Mouse (Mus musculus) E14TG2a.4 (cell line): ENCODE measurements at regions not wholly inside any gene's neighbourhood (a gene's known extent, or its start where the extent isn't known, plus 50 kb on each side); places are given as distances from the start of the nearest gene placed in this dataset.
A peak's percentile ranks its signal among the peaks of the same experiment; 100 is the strongest.

ENCODE experiments used
- H3K27me3 ChIP-seq: 2 replicates; pipeline ENCODE4 v1.6.1; 2014; ENCODE audit warnings: low read length, control low read depth; ENCODE audit not compliant: insufficient read depth
- H3K36me3 ChIP-seq: 2 replicates; pipeline ENCODE4 v1.6.1; 2014; ENCODE audit warnings: low read length, control low read depth; ENCODE audit not compliant: insufficient read depth
- H3K4me1 ChIP-seq: replicated peaks from 2 replicates; pipeline ENCODE4 v1.6.1; 2014; ENCODE audit warnings: low read depth, low read length, control low read depth
- H3K4me3 ChIP-seq: replicated peaks from 2 replicates; pipeline ENCODE4 v1.5.1; 2014; ENCODE audit warnings: mild to moderate bottlenecking, low read length
- H3K9me3 ChIP-seq: 2 replicates; pipeline ENCODE4 v1.6.1; 2014; ENCODE audit warnings: low read length, control low read depth
- CTCF ChIP-seq: conservative IDR thresholded peaks from 2 replicates; pipeline ENCODE4 v1.5.1; 2014; ENCODE audit warnings: low read length
- NANOG ChIP-seq: IDR thresholded peaks from 2 replicates; pipeline ENCODE4 v1.6.1; 2014; ENCODE audit warnings: borderline replicate concordance, low read length, mixed read lengths
- POU5F1 ChIP-seq: IDR thresholded peaks from 2 replicates; pipeline ENCODE4 v1.6.1; 2014; ENCODE audit warnings: low read length, borderline replicate concordance

DNA sequence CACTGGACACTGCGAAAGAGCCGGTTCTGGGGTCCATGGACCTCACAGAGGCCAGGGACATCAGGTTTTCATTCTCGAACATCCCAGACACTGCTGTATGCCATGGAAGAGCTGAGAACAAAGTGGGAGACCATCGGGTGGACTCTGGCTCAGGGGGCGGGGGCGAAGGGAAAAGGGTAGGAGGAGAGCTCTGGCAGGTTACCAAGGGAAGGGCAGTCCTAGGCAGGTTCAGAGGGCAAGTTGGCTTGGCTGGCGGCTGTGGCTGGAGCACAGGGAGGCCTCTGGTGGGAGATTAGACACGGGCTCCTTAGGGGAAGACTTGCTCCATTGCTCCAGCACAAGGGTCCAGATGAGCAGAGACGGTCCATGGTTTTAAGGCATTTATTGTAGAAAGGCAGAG, 164.3 kb upstream of the Mki67 start:
- Histone ChIP-seq H3K36me3 (no peaks in the 10 kb centered on the region), H3K4me3 (no peak overlapping the region), H3K27me3 (no peaks in the 10 kb centered on the region), H3K9me3 (peaks cover 12% of the 10 kb centered on the region), H3K4me1 (no peaks in the 10 kb centered on the region)
- TF ChIP-seq NANOG (no peak), POU5F1 (no peak), CTCF (no peak)

DNA sequence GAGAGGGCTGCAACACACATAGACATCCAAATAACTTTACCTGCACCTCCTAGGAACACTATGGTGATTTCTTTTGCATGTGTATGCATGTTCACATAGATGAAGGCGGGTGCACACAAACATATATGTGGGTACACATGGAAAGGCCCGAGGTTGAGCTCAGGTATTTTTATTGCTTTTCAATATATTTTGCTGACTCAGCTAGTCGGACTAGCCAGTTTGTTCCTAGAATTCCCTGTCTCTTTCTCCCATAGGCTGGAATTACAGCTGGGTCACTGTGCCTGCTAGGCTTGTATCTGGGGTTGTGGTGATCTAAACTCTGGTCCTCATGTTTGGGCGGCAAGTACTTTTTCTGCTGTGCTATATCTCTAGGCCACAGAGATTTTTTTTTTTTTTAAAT, 166.1 kb upstream of the Mki67 start:
- Histone ChIP-seq H3K4me3 (no peak overlapping the region), H3K9me3 (peaks cover 12% of the 10 kb centered on the region), H3K36me3 (no peaks in the 10 kb centered on the region), H3K27me3 (no peaks in the 10 kb centered on the region), H3K4me1 (no peaks in the 10 kb centered on the region)
- TF ChIP-seq NANOG (no peak), POU5F1 (no peak), CTCF (no peak)

DNA sequence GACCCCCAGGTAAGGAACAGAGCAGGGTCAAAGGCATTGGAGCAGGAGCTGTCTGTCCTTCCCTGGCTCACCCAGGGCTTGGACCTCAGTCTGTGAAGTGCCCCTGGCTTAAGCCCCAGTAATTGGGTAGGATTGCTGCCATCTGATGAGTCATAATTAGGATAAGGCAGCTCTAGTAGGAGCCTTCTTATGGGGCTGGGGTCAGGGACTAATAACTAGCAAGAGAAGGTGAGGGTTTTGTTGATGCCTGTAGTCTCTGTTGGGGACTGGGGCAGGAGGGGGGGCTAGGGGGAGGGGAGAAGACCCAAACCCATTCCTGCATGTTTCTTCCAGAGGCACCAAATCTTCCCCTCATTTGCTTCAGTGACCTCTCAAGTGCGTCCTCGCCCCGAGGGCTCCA, 172.4 kb upstream of the Mki67 start:
- no peak overlapping the region for H3K4me3 ChIP-seq
- no peaks in the 10 kb centered on the region for H3K36me3 ChIP-seq
- H3K4me1 ChIP-seq = peaks cover 4% of the 10 kb centered on the region; the same call in 1 of the 2 replicates
- no peak for TF ChIP-seq NANOG
- no peak for TF ChIP-seq CTCF
- TF ChIP-seq POU5F1 = no peak
- no peaks in the 10 kb centered on the region for H3K9me3 ChIP-seq
- H3K27me3 ChIP-seq = peaks cover 9% of the 10 kb centered on the region

DNA sequence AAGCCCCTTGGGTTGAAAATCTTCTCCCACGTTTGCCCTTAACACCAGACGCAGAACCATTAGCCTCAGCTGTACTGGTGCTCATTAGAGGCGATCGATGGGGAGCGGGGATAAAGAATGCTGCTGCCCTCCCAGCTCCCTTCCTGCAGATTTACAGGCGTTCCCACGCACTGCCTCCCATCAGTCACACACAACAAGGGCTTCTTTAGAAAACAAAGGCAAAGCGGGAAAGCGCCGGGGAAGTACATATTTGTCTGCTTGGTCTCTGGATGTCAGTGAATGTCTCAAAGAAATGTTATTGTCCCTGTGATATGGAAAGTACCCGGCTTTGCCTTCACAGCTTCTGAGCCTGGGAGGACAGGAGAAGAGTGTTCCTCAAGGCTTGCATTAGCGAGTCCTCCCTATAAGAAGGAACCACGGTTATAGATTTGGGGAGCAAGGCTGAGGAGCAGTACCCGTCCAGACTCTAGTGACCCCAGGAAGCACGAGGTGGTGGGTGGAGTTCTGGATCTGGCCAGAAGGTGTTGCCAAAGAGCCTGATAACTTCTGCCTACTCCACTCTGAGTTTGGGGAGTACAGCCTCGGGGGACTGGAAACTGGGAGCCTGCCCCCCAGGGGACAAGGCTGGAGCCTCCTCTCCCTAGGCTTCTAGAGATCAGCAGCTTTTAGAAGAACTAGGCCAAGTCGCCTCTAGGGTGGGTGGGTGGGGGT, 173.0 kb upstream of the Mki67 start:
- Histone ChIP-seq H3K27me3 (peaks cover 9% of the 10 kb centered on the region), H3K36me3 (no peaks in the 10 kb centered on the region), H3K9me3 (no peaks in the 10 kb centered on the region), H3K4me1 (peaks cover 4% of the 10 kb centered on the region; the same call in 1 of the 2 replicates), H3K4me3 (no peak overlapping the region)
- TF ChIP-seq CTCF = 0 out of 2 replicates have a peak, but pooled peaks have one; percentile 12
- TF ChIP-seq NANOG = no peak

DNA sequence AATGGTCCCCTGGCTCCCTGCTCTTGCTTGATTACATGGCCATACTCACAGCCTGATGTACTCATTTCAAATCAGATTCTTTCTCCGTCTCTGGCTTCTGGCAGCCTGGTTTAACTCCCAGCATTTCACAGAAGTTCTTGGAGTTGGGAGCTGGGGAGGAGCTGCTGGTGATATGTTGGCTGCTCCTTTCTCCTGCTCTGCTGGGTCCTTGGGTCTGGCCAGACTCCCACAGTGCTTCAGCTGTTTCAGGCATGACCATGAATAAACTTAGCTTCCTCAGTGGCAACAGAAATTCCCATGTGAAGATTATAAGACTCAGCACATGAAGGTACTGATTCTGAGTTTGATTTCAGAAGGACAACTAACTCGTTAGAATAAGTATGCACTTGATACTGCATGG, 182.7 kb upstream of the Mki67 start:
- no peak overlapping the region for H3K4me3 ChIP-seq
- TF ChIP-seq CTCF (no peak), NANOG (no peak), POU5F1 (no peak)
- no peaks in the 10 kb centered on the region for H3K4me1 ChIP-seq
- H3K9me3 ChIP-seq = no peaks in the 10 kb centered on the region
- no peaks in the 10 kb centered on the region for H3K27me3 ChIP-seq
- H3K36me3 ChIP-seq = no peaks in the 10 kb centered on the region

DNA sequence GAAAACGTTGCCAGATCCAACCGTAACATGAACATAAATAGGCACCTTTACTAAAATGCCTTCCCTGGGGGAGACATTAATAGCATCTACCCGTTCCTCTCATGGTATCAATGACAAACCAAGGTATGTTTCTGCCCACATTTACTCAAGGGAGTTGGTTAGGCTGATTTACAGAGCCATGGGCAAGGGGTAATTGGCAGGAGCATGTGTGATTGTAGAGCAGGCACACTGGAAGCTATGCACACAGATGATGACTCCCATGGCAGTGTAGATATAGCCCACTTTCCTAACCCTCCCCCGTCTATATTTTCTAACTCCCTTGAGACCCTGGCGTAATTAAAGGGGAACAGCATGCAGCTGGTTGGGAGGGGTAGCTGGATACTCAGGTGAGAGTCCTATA, 183.6 kb upstream of the Mki67 start:
- Histone ChIP-seq H3K9me3 (no peaks in the 10 kb centered on the region), H3K4me1 (no peaks in the 10 kb centered on the region), H3K36me3 (no peaks in the 10 kb centered on the region), H3K4me3 (no peak overlapping the region), H3K27me3 (no peaks in the 10 kb centered on the region)
- TF ChIP-seq CTCF (no peak), NANOG (no peak), POU5F1 (no peak)

DNA sequence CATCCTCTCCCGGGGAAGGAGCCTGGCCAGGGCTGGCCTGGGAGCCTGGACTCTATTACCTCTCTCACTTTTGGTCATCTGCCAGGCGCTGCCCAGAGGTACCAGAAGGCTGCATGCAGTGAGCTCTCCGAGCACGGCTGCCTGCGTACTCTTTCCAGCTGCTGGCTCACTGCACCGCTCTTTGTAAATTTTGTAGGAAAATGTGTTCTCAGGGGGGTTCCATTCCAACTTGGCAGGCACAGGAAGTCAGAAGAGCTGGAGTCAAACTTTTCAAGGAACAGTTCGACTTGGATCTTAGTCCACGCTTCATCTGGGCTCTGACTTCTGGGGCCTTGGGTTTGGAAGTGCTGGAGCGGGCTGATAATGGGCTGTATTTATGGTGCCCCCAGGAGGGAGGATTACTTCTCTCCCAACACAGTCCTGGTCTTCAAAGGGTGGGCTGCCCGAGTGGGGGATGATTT, 184.7 kb upstream of the Mki67 start:
- TF ChIP-seq NANOG (no peak), CTCF (no peak), POU5F1 (no peak)
- no peaks in the 10 kb centered on the region for H3K36me3 ChIP-seq

DNA sequence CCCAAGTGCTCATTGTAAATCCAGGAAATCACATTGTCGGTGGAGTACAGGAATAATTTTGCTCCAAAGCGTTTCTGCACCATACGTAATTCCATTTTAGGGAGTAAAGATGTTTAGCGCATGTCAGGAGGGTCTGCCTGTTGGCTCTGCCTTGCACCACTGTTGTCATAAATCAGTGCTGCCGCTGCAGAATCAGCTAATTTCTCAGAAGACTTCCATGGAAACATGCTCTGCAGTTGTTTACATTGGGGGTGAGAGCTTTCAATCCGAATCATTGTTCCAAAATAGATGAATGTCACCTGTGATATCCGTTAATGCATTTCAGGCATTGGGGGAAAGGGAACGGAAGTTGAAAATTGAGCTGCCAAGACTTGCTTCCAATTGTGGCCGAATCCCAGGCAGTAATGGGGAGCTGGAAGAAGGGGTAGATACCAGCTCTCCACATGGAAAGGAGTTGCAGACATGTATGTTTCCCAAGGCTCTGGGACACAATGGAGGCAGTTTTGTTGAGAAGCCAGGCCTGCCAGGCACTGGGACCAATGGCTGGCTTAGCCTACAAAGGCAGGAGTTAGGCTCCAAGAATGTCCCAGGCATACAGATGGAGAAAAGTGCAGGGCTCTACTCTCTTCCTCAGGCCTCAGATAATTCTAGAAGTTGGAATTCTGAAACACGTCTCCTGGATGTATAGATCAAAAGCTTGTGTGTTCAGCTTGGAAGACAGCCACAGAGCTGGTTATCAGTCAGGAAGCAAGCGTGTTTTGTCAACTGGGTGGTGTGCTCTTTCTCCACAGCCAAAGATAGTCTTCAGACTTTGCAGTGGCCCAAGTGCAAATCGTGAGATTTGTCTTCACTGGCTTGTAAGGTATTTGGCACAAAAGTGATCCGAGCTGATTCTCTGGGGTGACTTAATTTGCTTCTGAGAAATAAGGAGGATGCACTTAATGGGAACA, 186.2 kb upstream of the Mki67 start:
- Histone ChIP-seq H3K9me3 (no peaks in the 10 kb centered on the region), H3K4me1 (0 out of 2 replicates have a peak, but pooled peaks cover 2% of the 10 kb centered on the region), H3K4me3 (no peak overlapping the region), H3K27me3 (no peaks in the 10 kb centered on the region), H3K36me3 (no peaks in the 10 kb centered on the region)
- no peak for TF ChIP-seq CTCF
- TF ChIP-seq POU5F1 = no peak
- TF ChIP-seq NANOG = no peak

More for the DNA sequence above, 184.7 kb upstream of the Mki67 start:
- no peaks in the 10 kb centered on the region for H3K9me3 ChIP-seq
- H3K4me3 ChIP-seq = no peak overlapping the region
- H3K27me3 ChIP-seq = no peaks in the 10 kb centered on the region
- no peaks in the 10 kb centered on the region for H3K4me1 ChIP-seq
